Mouse (Mus musculus) G1E-ER4 (cell line): Measurements from ENCODE around the gene Aff3. TPM values are rescaled to one million over a fixed set of nuclear protein-coding genes. Genes with fewer than 3 reads are reported as not detected.

Source experiments
- GATA1 ChIP-seq: IDR thresholded peaks from one replicate; pipeline ENCODE4 v1.8.0; 2012; ENCODE audit warnings: low read length, inconsistent platforms
- polyA plus RNA-seq: library from polyadenylated mRNA; stranded (reverse); fragments of >175 nt; gene quantifications from 2 replicates; pipeline ENCODE4 v1.2.3, GENCODE M21; 2012

Aff3 gene
- polyA plus RNA-seq, 1 experiment = 9.7 TPM

DNA sequence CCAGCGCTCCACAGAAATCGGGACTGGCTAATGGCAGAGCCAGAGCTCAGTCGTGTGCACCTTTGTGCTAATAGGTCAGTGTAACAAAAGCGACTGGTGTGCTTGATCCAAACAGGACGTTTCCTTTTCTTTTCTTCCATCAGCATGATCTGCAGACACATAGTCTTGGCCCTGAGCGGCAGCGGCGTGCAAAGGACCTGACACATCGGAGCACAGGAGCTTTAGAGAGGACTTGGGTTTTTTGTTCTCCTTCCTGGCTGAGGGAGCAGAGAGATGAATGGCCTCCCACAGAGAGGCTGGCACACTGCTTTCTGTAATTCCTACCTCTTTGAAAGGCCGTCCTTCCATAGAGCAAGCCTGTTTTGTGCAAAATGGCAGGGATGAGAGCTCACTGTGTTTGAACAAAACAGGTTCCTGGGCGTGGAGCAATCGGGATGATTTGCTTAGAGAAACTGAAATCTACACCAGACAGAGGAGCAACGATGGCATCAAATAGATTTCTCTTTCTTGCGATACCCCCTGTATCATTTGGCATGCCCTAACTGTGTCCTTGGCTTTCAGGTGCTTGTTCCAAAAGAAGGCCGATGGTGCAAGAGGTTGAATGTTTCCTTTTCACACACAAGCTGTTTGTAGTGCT lies 466.2 kb downstream of the Aff3 start:
- TF ChIP-seq GATA1 = no peak

DNA sequence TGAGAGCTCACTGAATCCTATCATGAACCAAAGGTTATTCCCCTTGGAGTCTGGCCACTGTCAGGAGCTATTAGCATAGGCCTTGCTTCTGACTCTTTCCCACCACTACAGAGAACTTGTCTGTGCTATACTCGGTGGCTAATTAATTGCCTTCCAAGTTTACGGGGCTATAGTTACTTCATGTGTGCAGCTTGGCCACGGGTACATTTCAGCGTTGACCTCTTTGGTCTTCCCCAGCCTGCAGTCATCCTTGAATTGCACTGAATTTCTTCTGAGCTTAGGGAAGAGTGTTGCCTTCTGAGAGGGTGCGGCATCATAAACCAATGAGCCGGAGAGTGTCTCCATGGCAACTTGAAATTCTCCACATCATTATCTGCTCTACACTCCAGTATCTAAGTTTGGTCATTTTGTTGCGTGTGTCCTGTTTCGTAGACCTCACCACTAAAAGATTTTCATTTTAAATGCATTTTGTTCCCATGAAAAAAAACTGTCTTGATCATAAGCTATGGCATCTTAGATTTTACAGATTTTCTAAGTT lies 467.5 kb downstream of the Aff3 start:
- TF ChIP-seq GATA1 = no peak

DNA sequence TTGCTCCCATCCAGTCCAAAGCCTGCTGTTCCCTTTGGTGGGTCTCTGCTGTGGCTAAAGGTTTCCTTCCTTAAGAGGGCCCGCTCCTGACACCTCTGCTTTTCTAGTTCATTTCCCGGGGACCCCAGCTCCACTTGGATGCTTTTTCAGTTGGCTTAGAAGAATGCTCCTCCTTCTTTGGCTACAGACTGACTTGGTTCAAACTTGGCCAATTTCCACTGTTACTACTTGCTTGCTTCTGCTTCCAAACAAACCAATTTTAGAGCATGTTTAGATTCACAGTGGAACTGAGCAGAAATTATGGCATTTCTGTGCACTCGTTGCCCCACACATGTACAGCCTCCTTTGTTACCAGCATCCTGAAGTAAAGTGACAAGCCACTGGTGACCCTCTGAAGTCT lies 469.0 kb downstream of the Aff3 start:
- TF ChIP-seq GATA1 = no peak

DNA sequence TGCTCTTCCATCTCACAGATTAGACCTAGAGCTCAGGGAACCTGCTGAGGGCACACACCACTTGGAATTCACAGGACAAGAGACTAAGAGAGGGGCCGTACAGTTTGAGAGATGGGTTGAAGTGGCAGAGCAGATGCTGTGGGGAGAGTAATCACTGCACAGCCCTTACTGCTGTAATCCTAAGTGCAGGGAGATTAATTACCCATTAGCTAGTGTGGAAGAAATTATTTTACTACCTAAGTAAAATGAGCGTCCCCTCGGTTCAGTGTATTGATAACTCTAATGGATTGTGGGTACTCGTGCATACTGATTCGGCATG lies 478.6 kb downstream of the Aff3 start:
- TF ChIP-seq GATA1 = no peak

DNA sequence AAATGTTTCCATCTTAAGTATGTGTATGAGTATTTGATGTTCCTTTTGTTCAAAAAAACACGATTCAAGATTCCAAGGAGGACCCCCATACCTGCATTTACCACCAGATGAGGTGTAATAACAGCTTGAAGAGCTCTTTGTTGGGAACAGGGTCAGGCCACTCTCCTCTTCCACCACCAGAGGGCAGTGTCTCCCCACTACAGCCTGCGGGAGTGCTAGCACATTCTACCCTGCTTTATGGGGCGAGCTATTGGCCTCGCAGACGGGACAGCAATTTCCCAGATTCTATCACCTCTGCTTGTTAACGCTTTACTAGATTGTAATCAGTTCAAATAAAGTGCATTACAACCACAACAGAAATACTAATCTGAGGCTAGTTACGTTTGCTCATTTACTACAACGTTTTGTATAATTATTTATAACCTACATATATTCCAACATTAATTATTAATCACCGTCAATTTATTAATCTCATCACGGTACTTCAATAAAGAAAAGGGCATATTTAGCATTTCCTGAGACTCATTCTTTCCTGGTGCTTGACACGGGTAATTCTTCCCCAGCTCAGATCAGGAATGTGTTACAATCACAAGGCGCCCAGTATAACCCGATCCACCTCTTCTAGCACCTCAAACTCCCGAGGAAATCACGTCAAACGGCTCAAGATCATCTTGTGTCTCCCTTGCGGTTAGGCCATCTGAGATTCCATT lies 479.1 kb downstream of the Aff3 start:
- TF ChIP-seq GATA1 = no peak

DNA sequence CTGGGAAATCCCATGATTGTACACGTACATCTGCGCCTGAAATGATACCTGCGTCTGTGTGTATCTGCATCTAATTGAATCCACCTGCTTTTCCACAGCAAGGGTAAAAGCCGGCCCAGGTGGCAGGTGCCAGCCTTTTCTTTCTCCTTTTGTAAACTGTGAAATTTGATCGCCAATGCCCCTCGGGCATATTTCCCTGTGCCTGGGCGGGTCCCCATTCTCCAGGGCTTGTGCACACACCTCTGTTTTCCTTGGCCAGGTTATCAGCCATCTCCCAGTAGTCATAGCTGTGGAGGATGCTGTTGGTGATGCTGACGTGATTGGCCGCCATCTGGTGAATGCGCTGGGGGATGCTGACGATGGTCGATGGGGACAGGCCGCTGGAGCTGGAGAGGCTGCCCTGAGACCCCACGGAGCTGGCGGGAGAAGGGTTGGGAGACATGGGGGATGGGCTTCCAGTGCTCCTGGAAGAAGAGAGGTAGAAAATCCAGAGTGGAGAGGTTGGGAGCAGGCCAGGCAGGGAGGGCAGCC lies 483.7 kb downstream of the Aff3 start:
- no peak for TF ChIP-seq GATA1

DNA sequence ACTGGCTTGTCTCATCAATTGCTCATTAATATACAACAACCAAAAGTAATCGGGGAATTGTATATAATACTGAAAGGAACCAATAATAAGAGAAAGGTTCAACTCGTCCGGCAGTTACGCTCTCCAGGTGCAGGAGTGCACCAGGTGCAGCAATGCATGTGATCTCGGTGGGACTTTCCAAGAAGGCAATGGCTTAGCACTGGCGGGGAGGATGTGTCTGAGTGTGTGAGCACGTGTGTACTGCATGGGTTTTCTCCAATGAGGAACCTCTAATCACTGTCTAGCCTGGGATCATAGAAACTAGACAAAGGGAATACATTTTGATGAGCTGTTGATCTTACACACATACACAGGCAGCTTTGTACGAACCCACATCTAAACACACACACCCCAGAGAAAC lies 485.8 kb downstream of the Aff3 start:
- no peak for TF ChIP-seq GATA1

DNA sequence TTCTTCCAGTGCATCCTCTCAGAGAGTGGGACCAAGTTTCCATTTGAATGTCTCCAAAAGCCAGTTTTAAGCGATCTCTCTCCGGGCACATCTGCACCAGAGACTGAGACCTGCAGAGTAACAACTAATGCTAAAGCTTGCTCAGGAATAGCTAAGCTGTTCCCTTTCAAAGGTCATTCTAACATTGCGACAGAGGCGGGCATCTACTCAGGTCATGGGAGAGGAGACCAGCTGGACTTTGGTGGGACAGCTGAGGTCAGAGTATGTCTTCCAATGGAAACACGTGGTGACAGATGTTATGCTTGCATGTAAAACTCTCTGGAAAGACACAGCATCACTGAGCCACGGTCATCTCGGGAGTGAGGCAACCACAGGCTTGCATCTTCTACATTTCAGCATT lies 488.7 kb downstream of the Aff3 start:
- TF ChIP-seq GATA1 = no peak

DNA sequence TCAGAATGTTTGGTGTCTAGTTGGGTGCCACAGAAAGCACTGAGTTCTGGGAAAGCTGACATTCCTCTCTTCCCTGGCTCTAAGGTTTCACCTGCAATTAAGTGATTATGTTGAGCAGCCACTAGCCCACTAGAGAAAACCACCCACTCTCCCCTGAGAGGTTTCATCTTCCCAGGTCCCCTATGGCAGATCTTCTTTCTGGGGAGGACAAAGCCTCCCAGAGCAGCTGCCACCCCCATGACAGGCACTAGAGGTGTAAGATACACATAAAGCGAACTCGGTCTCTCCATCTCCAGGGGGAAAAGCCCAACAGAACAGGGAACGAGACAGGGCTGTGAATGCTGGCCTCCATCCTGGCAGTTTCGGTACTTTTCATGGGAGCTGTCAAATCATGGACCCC lies 492.9 kb downstream of the Aff3 start:
- no peak for TF ChIP-seq GATA1

DNA sequence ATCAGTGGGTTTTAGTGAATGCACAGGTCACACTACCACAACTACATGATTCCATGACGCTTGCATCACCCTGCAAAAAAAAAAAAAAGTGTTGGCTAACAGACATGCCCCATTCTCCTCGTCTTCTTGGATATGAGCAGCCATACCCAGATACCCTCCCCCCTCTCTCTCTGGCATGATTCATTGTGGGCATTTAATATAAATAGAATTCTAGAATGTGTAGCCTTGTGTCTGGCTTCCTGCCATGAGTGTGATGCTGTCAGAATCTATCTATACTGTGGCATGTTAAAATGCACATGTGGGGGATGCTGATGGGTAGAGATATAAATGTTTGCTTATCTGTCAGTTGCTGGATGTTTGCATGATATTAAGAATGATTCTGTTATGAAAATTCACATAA lies 499.1 kb downstream of the Aff3 start:
- TF ChIP-seq GATA1 = no peak

DNA sequence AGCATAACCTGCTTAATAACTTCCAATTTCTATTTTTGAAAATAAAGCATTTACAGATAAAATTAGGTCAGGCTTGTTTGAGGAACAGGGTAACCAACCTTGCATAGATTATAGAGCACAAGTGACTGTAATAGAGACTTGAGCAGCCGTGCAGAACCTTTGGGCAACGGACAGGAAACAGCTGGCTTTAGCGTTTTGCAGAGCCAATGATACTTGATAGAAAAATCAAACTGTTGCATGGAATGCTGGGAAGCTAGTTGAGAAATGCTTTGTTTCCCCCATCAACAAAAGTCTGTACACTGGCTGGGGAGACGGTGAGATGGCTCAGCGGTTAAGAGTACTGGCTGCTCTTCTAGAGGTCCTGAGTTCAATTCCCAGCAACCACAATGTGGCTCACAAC lies 514.7 kb downstream of the Aff3 start:
- TF ChIP-seq GATA1 = no peak

DNA sequence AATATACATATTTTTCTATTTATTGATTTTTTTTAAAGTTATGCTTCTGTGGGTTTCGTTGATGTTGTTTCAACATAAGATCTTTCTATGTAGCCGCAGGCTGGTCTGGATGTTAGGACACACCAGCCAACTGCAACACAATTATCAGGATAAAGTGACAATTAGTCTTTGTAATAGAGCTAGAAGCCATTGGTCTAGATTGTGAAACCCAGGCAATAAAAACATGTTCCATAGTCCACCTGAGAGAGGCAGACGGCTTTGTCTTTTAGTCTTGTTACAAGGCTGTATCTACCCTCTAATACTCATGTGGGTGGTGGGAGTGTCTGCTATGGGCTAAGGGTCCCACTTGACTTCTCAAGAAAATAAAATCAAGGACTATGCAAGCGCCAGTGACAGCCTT lies 518.7 kb downstream of the Aff3 start:
- TF ChIP-seq GATA1 = no peak

DNA sequence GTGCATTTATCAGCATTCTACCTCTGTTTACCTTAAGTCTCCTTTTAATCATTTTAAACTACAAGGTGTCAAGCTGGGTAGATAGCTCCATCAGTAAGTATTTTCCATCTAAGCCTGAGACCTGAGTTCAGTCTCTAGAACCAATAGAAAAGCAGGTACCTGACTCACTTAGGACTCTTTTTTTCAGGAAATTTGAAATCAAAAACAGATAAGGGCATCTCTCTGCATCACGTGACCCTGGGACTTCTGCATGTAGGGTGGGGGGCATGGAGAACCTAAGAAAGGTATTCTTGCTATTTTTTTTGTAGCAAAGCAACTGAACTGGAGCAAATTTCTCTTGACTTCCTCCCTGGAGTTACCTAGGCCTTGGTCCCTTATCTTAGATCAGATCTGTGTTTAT lies 523.4 kb downstream of the Aff3 start:
- no peak for TF ChIP-seq GATA1

DNA sequence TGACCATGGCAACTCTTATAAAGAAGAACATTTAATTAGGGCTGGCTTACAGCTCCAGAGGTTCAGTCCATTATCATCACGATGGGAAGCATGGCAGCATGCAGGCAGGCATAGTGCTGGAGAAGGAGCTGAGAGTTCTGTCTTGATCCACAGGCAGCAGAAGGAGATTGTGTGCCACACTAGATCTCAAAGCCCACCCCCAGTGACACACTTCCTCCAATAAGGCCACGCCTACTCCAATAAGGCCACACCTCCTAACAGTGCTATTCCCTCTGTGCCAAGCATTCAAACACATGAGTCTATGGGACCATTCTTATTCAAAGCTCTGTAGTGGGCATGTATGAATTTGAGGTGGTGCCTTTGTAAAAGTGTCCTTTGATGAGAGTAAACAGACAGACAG lies 523.8 kb downstream of the Aff3 start:
- TF ChIP-seq GATA1 = no peak

DNA sequence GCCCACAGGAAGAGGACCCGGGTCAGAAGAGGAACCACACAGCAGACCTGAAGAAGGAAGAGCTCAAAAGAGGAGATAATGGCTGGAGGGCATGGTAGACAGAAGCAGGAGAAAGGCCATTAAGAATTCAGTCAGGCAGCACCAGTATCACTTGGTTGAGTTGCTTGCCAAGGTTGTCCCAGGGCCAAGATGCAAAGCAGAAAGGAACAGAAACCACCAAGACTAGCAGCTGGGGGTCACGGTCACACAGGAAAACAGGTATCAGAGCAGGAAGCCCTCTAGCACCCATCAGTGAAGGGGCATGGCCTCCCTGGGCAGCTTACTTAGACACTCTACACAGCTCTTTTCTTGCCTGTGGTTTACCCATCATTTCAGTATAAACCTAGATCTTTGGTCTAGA lies 525.4 kb downstream of the Aff3 start:
- TF ChIP-seq GATA1 = no peak

DNA sequence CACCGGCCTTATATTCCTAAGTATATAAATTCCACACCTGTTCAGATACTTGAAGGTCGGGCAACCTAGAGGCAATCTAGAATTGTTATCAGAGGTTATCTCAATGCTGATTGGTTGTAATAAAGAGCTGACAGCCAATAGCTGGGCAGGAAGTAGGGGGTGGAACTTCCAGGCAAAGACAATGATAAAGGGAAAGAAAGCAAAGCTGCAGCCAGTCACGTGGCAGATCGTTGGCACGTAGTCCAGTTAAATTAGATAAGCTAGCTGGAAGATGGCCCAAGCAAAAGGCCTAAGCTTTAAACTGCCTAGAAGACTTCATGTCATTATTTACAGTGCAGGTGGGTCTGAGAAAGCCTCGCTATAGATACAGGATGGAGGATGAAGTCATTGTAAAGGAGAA lies 531.8 kb downstream of the Aff3 start:
- TF ChIP-seq GATA1 = no peak

DNA sequence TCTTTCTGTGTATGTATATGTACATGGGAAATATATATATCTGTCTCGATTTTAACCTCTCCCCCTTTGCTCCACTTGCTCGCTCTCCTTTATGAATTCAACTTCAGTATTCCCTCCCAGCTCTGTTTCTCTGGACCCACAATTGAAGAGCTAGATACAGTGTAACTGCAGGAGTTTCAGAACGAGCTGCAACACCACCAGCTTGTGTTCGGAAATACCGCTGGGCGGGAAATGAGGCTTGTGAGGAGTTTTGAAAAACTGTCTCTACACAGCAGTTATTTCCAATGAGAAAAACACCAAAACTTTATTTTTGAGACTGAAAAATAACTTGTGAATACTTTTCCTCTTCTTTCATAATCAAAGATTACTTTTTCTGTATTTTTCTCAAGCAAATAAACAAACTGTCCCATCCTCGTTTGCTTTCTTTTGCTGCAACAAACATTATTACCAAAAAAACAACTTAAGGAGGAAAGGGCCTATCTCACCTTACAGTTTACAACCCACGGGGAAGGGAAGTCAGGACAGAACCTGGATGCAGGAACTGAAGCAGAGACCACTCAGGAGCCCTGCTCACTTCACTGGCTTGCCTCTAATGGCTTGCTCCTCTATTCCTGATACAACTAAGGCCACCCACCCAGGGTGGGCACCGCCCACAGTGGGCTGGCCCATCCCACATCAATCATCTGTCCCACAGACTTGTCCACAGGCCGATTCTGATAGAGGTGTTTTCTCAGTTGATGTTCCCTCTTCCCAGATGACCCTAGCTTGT lies 533.9 kb downstream of the Aff3 start:
- no peak for TF ChIP-seq GATA1
